Mouse (Mus musculus) liver (tissue): ENCODE data around the gene Nmur1.
A peak's percentile ranks its signal among the peaks of the same experiment; 100 is the strongest.
"Not testable (repeated sequence)": the region's sequence is repeated elsewhere in the genome, so short reads cannot be mapped to it uniquely, and the experiment has no call there.

Experiments
- DNase-seq: peaks from one replicate; pipeline ENCODE4 v3.0.0-alpha.2; 2020; ENCODE audit warnings: mixed read lengths

Nmur1 gene

GRCm38 (mm10) chr1:86354186-86354585, 71.8 kb downstream of the Nmur1 start:
- no peak for DNase-seq

- no peak for DNase-seq
Measured at GRCm38 (mm10) chr1:86350576-86350975, 75.5 kb downstream of the Nmur1 start.

GRCm38 (mm10) chr1:86349696-86350095, 76.3 kb downstream of the Nmur1 start:
- no peak for DNase-seq

- DNase-seq, result no peak
Measured at GRCm38 (mm10) chr1:86349201-86349600, 76.8 kb downstream of the Nmur1 start.

- DNase-seq, result no peak
Measured at GRCm38 (mm10) chr1:86348801-86349200, 77.2 kb downstream of the Nmur1 start.

GRCm38 (mm10) chr1:86348083-86348482, 77.9 kb downstream of the Nmur1 start:
- no peak for DNase-seq

- DNase-seq, result no peak
Measured at GRCm38 (mm10) chr1:86347716-86348045, 78.3 kb downstream of the Nmur1 start.

- DNase-seq, result no peak
Measured at GRCm38 (mm10) chr1:86346851-86347715, 78.9 kb downstream of the Nmur1 start.

GRCm38 (mm10) chr1:86345956-86346355, 80.1 kb downstream of the Nmur1 start:
- DNase-seq, result no peak

GRCm38 (mm10) chr1:86345069-86345468, 81.0 kb downstream of the Nmur1 start:
- DNase-seq, result no peak

- DNase-seq, result no peak
Measured at GRCm38 (mm10) chr1:86343969-86344861, 81.8 kb downstream of the Nmur1 start.

GRCm38 (mm10) chr1:86343087-86343645, 82.9 kb downstream of the Nmur1 start:
- DNase-seq, result no peak

- no peak for DNase-seq
Measured at GRCm38 (mm10) chr1:86342371-86342770, 83.7 kb downstream of the Nmur1 start.

GRCm38 (mm10) chr1:86341096-86341495, 84.9 kb downstream of the Nmur1 start:
- DNase-seq, result not testable (repeated sequence)

GRCm38 (mm10) chr1:86339156-86339812, 86.7 kb downstream of the Nmur1 start:
- DNase-seq, result peak; percentile 81

GRCm38 (mm10) chr1:86336330-86336729, 89.7 kb downstream of the Nmur1 start:
- no peak for DNase-seq
